Mouse (Mus musculus): ENCODE data around the gene Psma5. TPM values are rescaled to one million over a fixed set of nuclear protein-coding genes. Genes with fewer than 3 reads are reported as not detected.

The Psma5 gene
- polyA plus RNA-seq, 1 experiment from 2014 or later, result 275 TPM

DNA sequence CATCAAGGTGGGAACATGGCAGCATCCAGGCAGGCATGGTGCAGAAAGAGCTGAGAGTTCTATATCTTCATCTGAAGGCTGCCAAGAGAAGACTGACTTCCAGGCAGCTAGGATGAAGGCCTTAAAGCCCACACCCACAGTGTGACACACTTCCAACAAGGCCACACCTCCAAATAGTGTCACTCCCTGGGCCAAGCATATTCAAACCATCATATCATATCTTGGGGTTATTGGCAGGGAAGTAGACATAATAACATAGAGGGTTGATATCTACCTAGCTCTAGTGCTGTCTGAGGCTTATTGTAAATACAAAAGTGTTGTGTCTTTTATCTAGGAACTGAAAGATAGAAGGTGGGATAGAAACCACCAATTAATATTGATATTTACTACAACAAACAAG, 55.7 kb downstream of the Psma5 start:
- Histone ChIP-seq H3K9me3 (ENCODE audit: control insufficient read depth, low read length) (no peaks in the 10 kb centered on the region), H3K4me3 (ENCODE audit: low read depth, low read length) (no peak overlapping the region), H3K9ac (ENCODE audit: low read depth, low read length) (no peak overlapping the region), H3K27ac (ENCODE audit: low read depth, low read length) (no peak overlapping the region), H3K4me2 (replicated peaks; ENCODE audit: low read depth, low read length) (no peak overlapping the region), H3K27me3 (ENCODE audit: control insufficient read depth, insufficient read depth, low read length) (no peaks in the 10 kb centered on the region), H3K4me1 (replicated peaks; ENCODE audit: control insufficient read depth, insufficient read depth, low read length) (no peaks in the 10 kb centered on the region), H3K36me3 (ENCODE audit: control insufficient read depth, insufficient read depth, low read length) (peaks cover 3% of the 10 kb centered on the region; the same call in 1 of the 2 replicates)
- ATAC-seq (ENCODE audit: low FRiP score) (no peak), DNase-seq (ENCODE audit: low spot score) (no peak)

DNA sequence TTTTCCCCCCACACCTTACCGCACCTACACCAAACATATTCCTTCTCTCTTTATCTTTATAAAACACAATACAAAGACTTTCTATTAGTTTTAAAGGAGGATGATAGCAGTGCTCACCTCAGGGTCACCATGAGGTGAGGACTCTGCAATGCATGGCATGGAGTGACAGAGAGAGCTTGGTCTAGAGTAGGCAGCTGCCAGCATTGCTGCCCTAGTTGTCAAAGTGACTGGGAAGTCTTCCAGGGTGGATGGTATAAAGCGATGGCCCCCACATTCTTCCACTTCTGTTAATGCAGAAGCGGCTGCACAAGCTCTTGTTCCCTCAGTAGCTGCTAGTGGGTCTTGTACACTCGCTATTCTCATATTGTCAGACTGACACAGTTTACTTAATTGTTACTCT, 56.4 kb downstream of the Psma5 start:
- no peak overlapping the region for H3K9ac ChIP-seq (ENCODE audit: low read depth, low read length)

DNA sequence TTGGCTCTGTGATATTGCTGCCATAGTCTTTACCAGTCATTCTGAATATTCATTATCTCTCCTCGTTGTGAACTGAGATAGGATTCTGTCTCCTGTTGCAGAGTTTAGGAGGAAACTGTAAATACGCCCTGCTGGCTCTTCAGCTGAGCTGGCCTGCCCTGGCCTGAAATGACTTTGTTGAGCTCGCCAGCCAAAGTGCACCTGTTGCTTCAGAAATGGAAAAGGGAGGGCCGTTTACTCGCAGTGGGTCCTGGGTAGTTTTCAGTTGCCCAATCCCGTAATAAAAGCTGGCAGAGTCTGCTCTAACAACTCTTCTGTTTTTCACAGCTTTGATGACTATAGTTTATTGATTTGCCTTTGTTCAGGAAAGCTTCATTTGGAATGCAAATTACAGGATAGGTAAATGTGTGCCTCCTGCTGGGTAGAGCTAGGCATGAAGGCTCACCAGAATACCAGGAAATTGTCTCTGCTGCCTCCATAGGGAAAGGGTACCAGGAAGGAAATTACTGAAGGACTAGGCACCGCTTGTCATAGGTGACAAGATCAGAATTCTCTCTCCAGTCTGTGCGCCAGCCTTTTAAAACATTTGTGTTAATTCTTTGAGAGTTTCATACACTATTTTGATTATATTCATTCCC, 57.4 kb downstream of the Psma5 start:
- no peak for ATAC-seq (ENCODE audit: low FRiP score)
- no peak for DNase-seq (ENCODE audit: low spot score)
- Histone ChIP-seq H3K27me3 (ENCODE audit: control insufficient read depth, insufficient read depth, low read length) (no peaks in the 10 kb centered on the region), H3K4me2 (replicated peaks; ENCODE audit: low read depth, low read length) (no peak overlapping the region), H3K4me1 (replicated peaks; ENCODE audit: control insufficient read depth, insufficient read depth, low read length) (no peaks in the 10 kb centered on the region), H3K36me3 (ENCODE audit: control insufficient read depth, insufficient read depth, low read length) (peaks cover 3% of the 10 kb centered on the region; the same call in 1 of the 2 replicates), H3K9ac (ENCODE audit: low read depth, low read length) (no peak overlapping the region), H3K9me3 (ENCODE audit: control insufficient read depth, low read length) (no peaks in the 10 kb centered on the region), H3K4me3 (ENCODE audit: low read depth, low read length) (no peak overlapping the region), H3K27ac (ENCODE audit: low read depth, low read length) (no peak overlapping the region)
- WGBS, result 76% methylated on average over 8 of the region's 8 CpGs

More for the DNA sequence above, 56.4 kb downstream of the Psma5 start:
- 92% methylated on average over 4 of the region's 4 CpGs for WGBS
- H3K4me3 ChIP-seq (ENCODE audit: low read depth, low read length), result no peak overlapping the region
- H3K27ac ChIP-seq (ENCODE audit: low read depth, low read length), result no peak overlapping the region
- no peaks in the 10 kb centered on the region for H3K9me3 ChIP-seq (ENCODE audit: control insufficient read depth, low read length)
- H3K27me3 ChIP-seq (ENCODE audit: control insufficient read depth, insufficient read depth, low read length), result no peaks in the 10 kb centered on the region
- H3K36me3 ChIP-seq (ENCODE audit: control insufficient read depth, insufficient read depth, low read length), result peaks cover 3% of the 10 kb centered on the region; the same call in 1 of the 2 replicates
- no peak for DNase-seq (ENCODE audit: low spot score)
- no peaks in the 10 kb centered on the region for H3K4me1 ChIP-seq (replicated peaks; ENCODE audit: control insufficient read depth, insufficient read depth, low read length)
- no peak for ATAC-seq (ENCODE audit: low FRiP score)
- H3K4me2 ChIP-seq (replicated peaks; ENCODE audit: low read depth, low read length), result no peak overlapping the region

- Histone ChIP-seq H3K4me2 (replicated peaks; ENCODE audit: low read depth, low read length) (no peak overlapping the region), H3K27ac (ENCODE audit: low read depth, low read length) (no peak overlapping the region), H3K9me3 (ENCODE audit: control insufficient read depth, low read length) (no peaks in the 10 kb centered on the region), H3K27me3 (ENCODE audit: control insufficient read depth, insufficient read depth, low read length) (no peaks in the 10 kb centered on the region), H3K36me3 (ENCODE audit: control insufficient read depth, insufficient read depth, low read length) (no peaks in the 10 kb centered on the region), H3K9ac (ENCODE audit: low read depth, low read length) (no peak overlapping the region), H3K4me3 (ENCODE audit: low read depth, low read length) (no peak overlapping the region), H3K4me1 (replicated peaks; ENCODE audit: control insufficient read depth, insufficient read depth, low read length) (no peaks in the 10 kb centered on the region)
- WGBS, result 56% methylated on average over 2 of the region's 2 CpGs
- ATAC-seq (ENCODE audit: low FRiP score) (no peak), DNase-seq (ENCODE audit: low spot score) (no peak)
Observed at GRCm38 (mm10) chr3:108318517-108318916, 61.8 kb downstream of the Psma5 start.

- Histone ChIP-seq H3K9me3 (ENCODE audit: control insufficient read depth, low read length) (no peaks in the 10 kb centered on the region), H3K4me3 (ENCODE audit: low read depth, low read length) (no peak overlapping the region), H3K36me3 (ENCODE audit: control insufficient read depth, insufficient read depth, low read length) (no peaks in the 10 kb centered on the region), H3K4me2 (replicated peaks; ENCODE audit: low read depth, low read length) (no peak overlapping the region), H3K9ac (ENCODE audit: low read depth, low read length) (no peak overlapping the region), H3K4me1 (replicated peaks; ENCODE audit: control insufficient read depth, insufficient read depth, low read length) (no peaks in the 10 kb centered on the region), H3K27ac (ENCODE audit: low read depth, low read length) (no peak overlapping the region), H3K27me3 (ENCODE audit: control insufficient read depth, insufficient read depth, low read length) (no peaks in the 10 kb centered on the region)
- ATAC-seq (ENCODE audit: low FRiP score) (no peak), DNase-seq (ENCODE audit: low spot score) (no peak)
- 83% methylated on average over 4 of the region's 4 CpGs for WGBS
Observed at GRCm38 (mm10) chr3:108321671-108322070, 64.9 kb downstream of the Psma5 start.

DNA sequence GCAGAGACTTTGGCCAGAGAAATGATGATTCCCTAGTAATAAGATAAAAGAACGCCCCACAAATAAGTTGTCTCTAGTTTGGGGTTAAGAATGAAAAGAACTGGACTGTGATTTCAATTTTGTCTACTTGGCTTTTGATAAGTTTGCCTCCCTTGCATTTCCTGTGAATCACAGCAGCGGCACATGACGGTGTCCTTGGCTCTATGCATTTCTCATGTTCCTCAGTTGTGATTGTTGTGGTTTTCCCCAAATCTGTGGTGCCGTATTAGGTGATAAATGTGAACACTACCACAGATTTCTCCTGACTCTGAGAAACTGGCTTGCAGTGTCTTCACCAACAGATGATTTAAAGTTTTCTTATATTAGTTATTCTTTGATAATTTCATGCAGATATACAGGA, 65.4 kb downstream of the Psma5 start:
- ATAC-seq (ENCODE audit: low FRiP score), result no peak

DNA sequence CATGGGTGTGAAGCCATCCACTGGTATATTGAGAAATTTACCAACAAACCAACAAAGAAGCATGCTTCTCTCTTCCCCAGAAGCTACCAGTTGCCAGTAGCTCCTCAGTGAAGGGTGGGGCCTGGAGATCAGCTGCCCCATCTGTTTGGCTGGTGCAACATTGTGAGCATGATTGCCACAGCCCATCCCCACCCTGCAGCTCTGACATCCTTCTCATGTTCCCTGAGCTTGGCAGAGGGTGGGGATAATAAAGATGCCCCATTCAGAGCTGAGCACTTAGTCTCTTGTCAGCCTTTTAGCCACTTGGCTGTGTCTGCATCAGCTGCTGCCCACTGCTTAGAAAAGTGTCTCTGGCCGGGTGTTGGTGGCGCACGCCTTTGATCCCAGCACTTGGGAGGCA, 66.2 kb downstream of the Psma5 start:
- Histone ChIP-seq H3K4me3 (ENCODE audit: low read depth, low read length) (no peak overlapping the region), H3K9ac (ENCODE audit: low read depth, low read length) (no peak overlapping the region), H3K27me3 (ENCODE audit: control insufficient read depth, insufficient read depth, low read length) (no peaks in the 10 kb centered on the region), H3K27ac (ENCODE audit: low read depth, low read length) (no peak overlapping the region), H3K4me1 (replicated peaks; ENCODE audit: control insufficient read depth, insufficient read depth, low read length) (no peaks in the 10 kb centered on the region), H3K36me3 (ENCODE audit: control insufficient read depth, insufficient read depth, low read length) (no peaks in the 10 kb centered on the region), H3K9me3 (ENCODE audit: control insufficient read depth, low read length) (no peaks in the 10 kb centered on the region), H3K4me2 (replicated peaks; ENCODE audit: low read depth, low read length) (no peak overlapping the region)
- whole genome bisulfite sequencing, result 84% methylated on average over 3 of the region's 3 CpGs
- DNase-seq (ENCODE audit: low spot score) (no peak), ATAC-seq (ENCODE audit: low FRiP score) (no peak)

More for the DNA sequence above, 65.4 kb downstream of the Psma5 start:
- no peaks in the 10 kb centered on the region for H3K27me3 ChIP-seq (ENCODE audit: control insufficient read depth, insufficient read depth, low read length)
- WGBS, result 89% methylated on average over 4 of the region's 4 CpGs
- H3K36me3 ChIP-seq (ENCODE audit: control insufficient read depth, insufficient read depth, low read length), result no peaks in the 10 kb centered on the region
- H3K4me3 ChIP-seq (ENCODE audit: low read depth, low read length), result no peak overlapping the region
- H3K9ac ChIP-seq (ENCODE audit: low read depth, low read length), result no peak overlapping the region
- DNase-seq (ENCODE audit: low spot score), result no peak
- H3K27ac ChIP-seq (ENCODE audit: low read depth, low read length), result no peak overlapping the region
- no peaks in the 10 kb centered on the region for H3K4me1 ChIP-seq (replicated peaks; ENCODE audit: control insufficient read depth, insufficient read depth, low read length)
- H3K9me3 ChIP-seq (ENCODE audit: control insufficient read depth, low read length), result no peaks in the 10 kb centered on the region
- H3K4me2 ChIP-seq (replicated peaks; ENCODE audit: low read depth, low read length), result no peak overlapping the region

- H3K36me3 ChIP-seq (ENCODE audit: control insufficient read depth, insufficient read depth, low read length), result no peaks in the 10 kb centered on the region
- ATAC-seq (ENCODE audit: low FRiP score) (no peak), DNase-seq (ENCODE audit: low spot score) (no peak)
- H3K9ac ChIP-seq (ENCODE audit: low read depth, low read length), result no peak overlapping the region
- H3K4me2 ChIP-seq (replicated peaks; ENCODE audit: low read depth, low read length), result no peak overlapping the region
- 93% methylated on average over 4 of the region's 4 CpGs for WGBS
- no peaks in the 10 kb centered on the region for H3K27me3 ChIP-seq (ENCODE audit: control insufficient read depth, insufficient read depth, low read length)
- H3K9me3 ChIP-seq (ENCODE audit: control insufficient read depth, low read length), result no peaks in the 10 kb centered on the region
- H3K4me3 ChIP-seq (ENCODE audit: low read depth, low read length), result no peak overlapping the region
- no peaks in the 10 kb centered on the region for H3K4me1 ChIP-seq (replicated peaks; ENCODE audit: control insufficient read depth, insufficient read depth, low read length)
- no peak overlapping the region for H3K27ac ChIP-seq (ENCODE audit: low read depth, low read length)
Observed at GRCm38 (mm10) chr3:108324837-108325236, 68.1 kb downstream of the Psma5 start.

DNA sequence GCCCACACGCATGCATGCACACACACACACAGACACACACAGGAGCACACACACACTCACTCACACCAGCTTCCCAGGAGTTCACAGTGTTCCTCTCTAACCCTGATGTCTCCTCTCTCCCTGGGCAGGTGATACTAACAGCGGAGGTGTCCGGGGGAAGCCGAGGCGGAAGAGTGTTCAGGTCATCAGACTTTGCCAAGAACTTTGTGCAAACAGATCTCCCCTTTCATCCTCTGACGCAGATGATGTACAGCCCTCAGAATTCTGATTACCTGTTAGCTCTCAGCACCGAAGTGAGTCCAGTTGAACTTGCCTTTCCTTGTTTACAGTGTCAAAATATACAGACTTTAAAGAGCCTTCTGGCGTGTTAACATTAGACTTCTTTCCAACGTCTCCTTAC, 68.8 kb downstream of the Psma5 start:
- no peak for DNase-seq (ENCODE audit: low spot score)
- H3K27ac ChIP-seq (ENCODE audit: low read depth, low read length), result no peak overlapping the region
- no peak overlapping the region for H3K9ac ChIP-seq (ENCODE audit: low read depth, low read length)
- no peaks in the 10 kb centered on the region for H3K9me3 ChIP-seq (ENCODE audit: control insufficient read depth, low read length)
- H3K4me2 ChIP-seq (replicated peaks; ENCODE audit: low read depth, low read length), result no peak overlapping the region
- no peaks in the 10 kb centered on the region for H3K27me3 ChIP-seq (ENCODE audit: control insufficient read depth, insufficient read depth, low read length)
- no peak for ATAC-seq (ENCODE audit: low FRiP score)
- no peaks in the 10 kb centered on the region for H3K36me3 ChIP-seq (ENCODE audit: control insufficient read depth, insufficient read depth, low read length)
- 95% methylated on average over 9 of the region's 9 CpGs for WGBS
- no peak overlapping the region for H3K4me3 ChIP-seq (ENCODE audit: low read depth, low read length)
- no peaks in the 10 kb centered on the region for H3K4me1 ChIP-seq (replicated peaks; ENCODE audit: control insufficient read depth, insufficient read depth, low read length)

All from hindbrain, embryonic 11.5 days (tissue).